Mouse (Mus musculus) CD4-positive helper T cell, adult 2 months (primary cell): Measurements from ENCODE around the gene Nol9.

Experiments used
- DNase-seq: peaks from one replicate; pipeline ENCODE4 v3.0.0-alpha.2; 2012; ENCODE audit warnings: low read depth, missing footprints, low spot score

The Nol9 gene

DNA sequence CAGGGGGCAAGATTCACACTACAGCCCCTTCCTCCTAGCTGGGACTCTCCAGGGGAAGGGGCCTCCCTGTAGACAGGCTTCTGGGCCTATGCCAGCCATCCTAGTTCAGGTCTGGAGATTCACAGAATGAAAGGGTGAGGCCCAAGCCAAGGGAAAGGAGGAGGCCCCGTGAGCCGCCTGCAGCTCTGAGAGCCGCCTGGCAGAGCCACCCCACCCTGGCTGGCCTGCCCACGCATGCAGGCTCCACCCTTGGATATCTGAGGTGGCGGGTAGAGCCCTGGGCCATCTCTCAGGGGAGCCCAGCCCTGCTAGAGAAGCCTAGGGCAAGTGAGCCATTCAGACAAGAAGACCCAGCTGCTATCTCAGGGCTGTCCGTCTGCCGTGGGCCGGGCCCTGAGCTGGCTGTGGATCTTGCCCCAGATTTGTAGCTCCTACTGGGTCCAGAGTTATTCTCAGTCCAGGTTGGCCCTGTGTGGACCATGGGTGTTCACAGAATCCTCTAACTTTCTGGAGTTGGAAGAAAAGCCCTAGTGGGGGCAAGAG is 53.7 kb downstream of the Nol9 start:
- DNase-seq, result peak; percentile 22

GRCm38 (mm10) chr4:152094233-152094632 is 55.1 kb downstream of the Nol9 start:
- no peak for DNase-seq

DNA sequence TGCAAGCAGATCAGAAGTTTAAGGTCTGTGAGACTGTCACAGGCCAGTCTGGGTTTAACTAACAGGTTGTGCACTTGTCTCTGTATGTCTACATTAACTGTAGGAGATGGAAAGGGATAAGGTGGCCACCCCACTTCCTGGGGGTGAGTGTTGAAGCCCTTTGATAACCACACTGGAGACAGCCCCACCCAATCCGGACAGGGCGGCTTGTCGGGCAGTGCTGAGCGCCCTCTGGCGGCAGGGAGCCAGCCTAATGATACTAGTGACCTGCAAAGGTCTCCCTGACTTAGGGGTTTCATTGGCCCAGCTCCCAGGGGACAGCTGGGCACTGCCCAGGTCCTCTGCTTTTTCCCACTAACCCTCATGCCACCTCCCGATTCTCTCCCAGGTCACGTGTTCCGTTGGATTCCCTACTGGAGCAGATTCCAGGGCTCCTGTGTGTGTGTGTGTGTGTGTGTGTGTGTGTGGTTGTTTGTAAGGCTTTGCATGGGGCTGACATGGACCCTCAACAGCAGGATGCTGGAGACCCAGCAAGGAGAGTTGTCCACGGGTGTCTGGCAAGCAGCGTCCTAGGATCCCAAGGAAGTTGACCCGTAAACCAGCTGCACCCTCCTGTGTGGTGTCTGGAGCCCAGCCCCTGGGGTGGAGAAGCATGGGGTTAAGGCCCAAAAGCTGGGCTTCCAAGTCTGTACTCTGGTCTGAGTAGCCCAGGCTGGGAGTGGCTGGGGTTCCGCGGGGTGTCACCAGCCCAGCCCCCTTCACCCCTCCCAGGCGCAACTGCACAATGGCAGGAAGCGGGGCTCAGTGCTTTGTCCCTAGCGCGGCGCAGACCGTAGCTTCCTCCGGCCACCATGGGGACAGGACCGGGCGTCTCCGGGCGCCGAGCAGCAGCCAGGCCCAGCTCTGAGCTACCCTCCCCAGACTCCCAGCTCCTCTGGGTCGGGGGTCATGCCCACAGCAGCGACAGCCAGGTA is 57.1 kb downstream of the Nol9 start:
- peak; percentile 85 for DNase-seq

GRCm38 (mm10) chr4:152096927-152097326 is 57.8 kb downstream of the Nol9 start:
- DNase-seq, result no peak

DNA sequence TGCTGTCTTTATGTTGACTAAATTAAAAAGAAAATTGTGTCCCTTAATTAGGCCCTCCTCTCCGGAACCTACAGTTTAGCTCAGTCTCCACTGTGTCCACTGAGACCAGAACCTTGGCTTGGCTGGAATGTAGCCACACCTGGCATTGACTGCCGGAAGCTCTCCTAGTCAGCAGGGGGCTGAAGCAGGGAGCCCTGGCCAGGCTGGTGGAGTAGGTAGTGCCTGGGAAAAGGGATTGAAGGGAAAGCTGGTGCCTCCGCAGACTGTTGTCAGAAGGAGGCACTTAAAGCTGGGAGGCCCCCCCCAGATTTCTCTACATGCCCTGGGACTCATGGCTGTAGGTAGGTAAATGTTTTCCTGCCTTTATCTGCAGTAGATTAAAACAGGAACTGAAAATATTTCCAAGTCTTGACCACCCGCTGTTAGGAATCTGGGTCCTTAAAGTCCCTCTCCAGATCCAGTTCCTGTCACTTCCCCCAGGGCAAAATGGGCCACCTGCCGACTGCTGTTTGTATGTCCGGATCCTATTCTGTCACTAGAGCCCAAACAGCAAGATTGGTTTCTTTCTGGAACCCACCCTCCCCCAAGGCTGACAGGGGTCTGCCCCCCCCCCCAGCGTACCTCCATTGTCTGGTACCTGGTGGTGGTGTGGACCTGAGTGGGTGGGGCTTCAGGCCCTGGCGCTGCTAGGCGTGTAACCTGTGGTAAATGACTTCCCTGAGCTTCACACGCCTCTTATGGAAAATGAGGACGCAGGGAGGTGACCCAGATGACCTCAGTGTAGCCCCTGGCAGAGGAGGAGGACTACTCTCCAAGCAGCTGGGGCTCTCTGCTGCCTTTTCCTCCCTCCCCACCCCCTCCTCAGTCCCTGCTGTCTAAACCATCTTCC is 59.0 kb downstream of the Nol9 start:
- DNase-seq, result no peak

GRCm38 (mm10) chr4:152100541-152100940 is 61.4 kb downstream of the Nol9 start:
- no peak for DNase-seq

DNA sequence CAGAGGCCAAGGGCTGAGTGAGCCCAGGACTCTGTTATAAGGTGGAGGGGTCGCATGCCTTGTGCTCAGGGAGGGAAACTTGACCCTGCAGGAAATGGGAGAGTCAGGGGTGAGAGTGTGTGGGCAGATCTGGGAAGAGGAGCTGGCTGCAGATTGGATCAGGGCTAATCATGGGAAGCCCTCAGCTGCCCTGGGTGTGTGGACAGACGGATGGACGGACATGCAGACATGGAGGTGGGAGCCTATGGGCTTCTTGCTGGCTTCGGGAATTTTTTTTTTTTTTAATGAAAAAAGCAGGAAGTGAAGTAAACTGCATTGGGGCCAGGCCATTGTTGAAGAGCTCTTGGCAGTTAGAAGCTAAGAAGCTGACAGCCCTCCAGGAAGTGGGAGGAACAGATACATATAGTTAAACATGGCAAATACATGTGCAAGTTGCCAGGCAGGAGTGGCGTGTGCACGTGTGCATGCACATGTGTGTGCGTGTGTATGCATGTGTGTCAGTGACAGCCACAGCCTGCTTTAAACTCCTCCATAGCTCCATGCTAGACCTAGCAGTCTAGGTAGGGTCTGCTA is 62.0 kb downstream of the Nol9 start:
- DNase-seq, result no peak

- no peak for DNase-seq
Observed at GRCm38 (mm10) chr4:152101921-152102320, 62.8 kb downstream of the Nol9 start.

DNA sequence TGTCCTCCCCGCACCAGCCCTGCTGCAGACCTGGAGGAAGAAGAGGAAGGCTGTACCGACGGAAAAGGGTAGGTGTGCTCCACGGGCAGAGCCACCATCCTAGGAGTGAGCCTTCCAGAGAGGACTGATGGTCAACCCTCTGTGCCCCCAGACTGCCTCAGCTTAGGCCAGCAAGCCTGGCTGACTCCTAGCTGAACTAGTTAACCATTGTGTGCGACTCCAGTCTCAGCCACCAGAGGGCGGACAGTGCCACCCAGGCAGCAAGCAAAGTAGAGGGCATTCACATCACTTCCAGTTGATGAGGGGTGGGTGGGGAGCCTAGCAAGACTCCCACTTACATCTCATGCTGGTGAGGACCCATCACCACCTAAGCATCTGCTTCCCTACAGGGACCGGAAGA is 63.9 kb downstream of the Nol9 start:
- DNase-seq, result peak; percentile 75

DNA sequence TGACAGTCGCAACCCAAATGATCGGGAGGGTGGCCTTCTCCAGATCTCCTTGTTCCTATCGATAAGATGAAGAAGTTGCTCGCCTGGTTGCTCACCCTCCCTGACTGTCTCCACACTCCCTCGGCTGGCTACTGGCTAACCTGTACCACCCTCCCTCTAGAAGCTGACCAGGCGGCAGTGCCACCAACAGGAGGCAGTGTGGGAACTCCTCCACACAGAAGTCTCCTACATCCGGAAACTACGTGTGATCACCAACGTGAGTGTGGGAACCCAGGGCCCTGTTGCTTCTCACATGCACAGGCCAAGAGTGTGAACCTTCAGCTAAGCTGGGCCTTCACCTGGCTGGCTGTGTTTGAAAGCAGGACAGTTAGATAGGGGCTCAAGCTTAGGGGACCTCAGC is 67.6 kb downstream of the Nol9 start:
- DNase-seq, result no peak

GRCm38 (mm10) chr4:152107493-152107892 is 68.4 kb downstream of the Nol9 start:
- DNase-seq, result peak; percentile 52

- DNase-seq, result peak; percentile 47
Observed at GRCm38 (mm10) chr4:152107971-152108509, 68.9 kb downstream of the Nol9 start.

- DNase-seq, result no peak
Observed at GRCm38 (mm10) chr4:152108673-152109072, 69.6 kb downstream of the Nol9 start.

- no peak for DNase-seq
Observed at GRCm38 (mm10) chr4:152109509-152109908, 70.4 kb downstream of the Nol9 start.

- no peak for DNase-seq
Observed at GRCm38 (mm10) chr4:152110689-152111088, 71.6 kb downstream of the Nol9 start.
